Mouse (Mus musculus) lung, postnatal 0 days (tissue): ENCODE data around the gene Zdhhc13. TPM values are rescaled to one million over a fixed set of nuclear protein-coding genes. Genes with fewer than 3 reads are reported as not detected.

Experiments used
- ATAC-seq: fragments of 200-750 bp; cut with Nextera tagmentation; 2 replicates; pipeline ENCODE4 v1.8.0; 2017; ENCODE audit warnings: moderate library complexity
- DNase-seq: peaks from one replicate; pipeline ENCODE4 v3.0.0-alpha.2; 2016; ENCODE audit warnings: low spot score
- H3K27ac ChIP-seq: fragments of 300-500 bp; sonication (generic); 2 replicates; pipeline ENCODE4 v1.5.1; 2014; ENCODE audit warnings: antibody characterized with exemption, mild to moderate bottlenecking, low read length, mixed read lengths
- H3K27me3 ChIP-seq: fragments of 300-500 bp; sonication (generic); replicated peaks from 2 replicates; pipeline ENCODE4 v1.6.1; 2014; ENCODE audit warnings: low read length, mixed read lengths; ENCODE audit not compliant: insufficient read depth
- H3K36me3 ChIP-seq: fragments of 300-500 bp; sonication (generic); 2 replicates; pipeline ENCODE4 v1.6.1; 2014; ENCODE audit warnings: low read length, mixed read lengths; ENCODE audit not compliant: insufficient read depth
- H3K4me1 ChIP-seq: fragments of 300-500 bp; sonication (generic); 2 replicates; pipeline ENCODE4 v1.6.1; 2014; ENCODE audit warnings: antibody characterized with exemption, low read depth, low read length, mixed read lengths; ENCODE audit not compliant: insufficient read depth
- H3K4me2 ChIP-seq: fragments of 300-500 bp; sonication (generic); replicated peaks from 2 replicates; pipeline ENCODE4 v1.6.1; 2014; ENCODE audit warnings: low read depth, mild to moderate bottlenecking, low read length, moderate library complexity, mixed read lengths
- H3K4me3 ChIP-seq: fragments of 300-500 bp; sonication (generic); 2 replicates; pipeline ENCODE4 v1.5.1; 2014; ENCODE audit warnings: low read depth, low read length
- H3K9ac ChIP-seq: fragments of 300-500 bp; sonication (generic); replicated peaks from 2 replicates; pipeline ENCODE4 v1.6.1; 2014; ENCODE audit warnings: low read depth, mild to moderate bottlenecking
- H3K9me3 ChIP-seq: fragments of 300-500 bp; sonication (generic); 2 replicates; pipeline ENCODE4 v1.6.1; 2016; ENCODE audit warnings: low read length, mixed read lengths
- CTCF ChIP-seq: IDR thresholded peaks from 2 replicates; pipeline ENCODE4 v1.5.1; 2016; ENCODE audit warnings: antibody characterized with exemption, mild to moderate bottlenecking
- EP300 ChIP-seq: IDR thresholded peaks from 2 replicates; pipeline ENCODE4 v1.6.1; 2016; ENCODE audit warnings: antibody characterized with exemption, mild to moderate bottlenecking, control low read depth
- WGBS: fragments of 180-500 bp; shearing (Covaris S2); extraction: QIAGEN DNeasy Blood & Tissue Kit; methylation state at CpG from one replicate; pipeline ENCODE4 v1.1.7; 2014; 5-methylcytosine and 5-hydroxymethylcytosine counted together
- polyA plus RNA-seq: library from polyadenylated mRNA; unstranded; fragments of >200 nt; fragmentation: Nextera tagmentation; extraction: Ambion mirVana; gene quantifications from 2 replicates; pipeline ENCODE4 v1.2.1, GENCODE M21; 2015

The Zdhhc13 gene
- polyA plus RNA-seq, 1 experiment from 2014 or later: 15.5 TPM

DNA sequence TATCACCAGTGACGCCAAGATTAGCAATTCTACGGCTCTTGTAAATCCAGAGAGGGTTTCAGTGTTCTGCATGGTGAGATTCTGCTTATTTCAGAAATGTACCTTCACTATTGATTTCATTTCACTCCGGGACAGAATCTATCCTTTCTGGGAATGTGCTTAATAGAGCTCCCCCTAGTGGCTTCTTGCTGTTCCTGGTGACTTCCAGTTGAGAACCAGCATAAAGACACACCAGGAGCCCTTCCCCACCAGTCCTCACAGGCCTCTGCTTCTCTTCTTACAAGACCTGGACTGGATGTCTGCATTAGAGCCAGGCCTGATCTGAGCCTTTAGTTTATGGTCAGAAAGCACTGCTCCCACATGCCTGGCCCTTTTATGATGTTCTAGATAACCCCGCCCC lies 87.7 kb downstream of the Zdhhc13 start:
- TF ChIP-seq CTCF: peak; percentile 85
- no peak for TF ChIP-seq EP300
- 0 out of 2 replicates have a peak, but pooled peaks cover 5% of the 10 kb centered on the region for H3K36me3 ChIP-seq
- no peak overlapping the region for H3K4me3 ChIP-seq
- H3K9me3 ChIP-seq: no peaks in the 10 kb centered on the region
- no peaks in the 10 kb centered on the region for H3K27me3 ChIP-seq
- no peaks in the 10 kb centered on the region for H3K4me1 ChIP-seq
- no peak overlapping the region for H3K4me2 ChIP-seq
- no peak overlapping the region for H3K27ac ChIP-seq
- ATAC-seq: no peak
- peak; percentile 84 for DNase-seq
- 65% methylated on average over 4 of the region's 4 CpGs for WGBS
- H3K9ac ChIP-seq: no peak overlapping the region

Other genes starting within 250 kb of the Zdhhc13 start
- gene Mrgprb2, start 230.9 kb upstream of the Zdhhc13 start, polyA plus RNA-seq: 0.11 and 0.17 TPM in 2 replicates
- gene Mrgprb3, start 145.2 kb upstream of the Zdhhc13 start, polyA plus RNA-seq: not detected in 2 replicates
- gene Csrp3, start 59.0 kb downstream of the Zdhhc13 start, polyA plus RNA-seq: 32.0 and 42.2 TPM in 2 replicates
- 0.93 and 1.5 TPM in 2 replicates for gene E2f8, start 92.6 kb downstream of the Zdhhc13 start, polyA plus RNA-seq
- 22.4 and 25.8 TPM in 2 replicates for gene Nav2, start 119.7 kb downstream of the Zdhhc13 start, polyA plus RNA-seq